Mouse (Mus musculus) monocyte, adult 5-6 weeks (primary cell): Measurements from ENCODE around the gene Car11. TPM values are rescaled to one million over a fixed set of nuclear protein-coding genes. Genes with fewer than 3 reads are reported as not detected.
"Not testable (repeated sequence)": the region's sequence is repeated elsewhere in the genome, so short reads cannot be mapped to it uniquely, and the experiment has no call there.

ENCODE experiments used
- ATAC-seq: fragments of 153-309, 156-312 bp; replicated peaks from 2 replicates; pipeline ENCODE4 v1.8.0; 2017; ENCODE audit warnings: mild to moderate bottlenecking; ENCODE audit not compliant: low TSS enrichment, insufficient number of reproducible peaks, severe bottlenecking, poor library complexity, low FRiP score
- total RNA-seq: library from RNA; stranded (forward); fragments of 200-1000, 200-491, 200-594 nt; gene quantifications from 3 replicates; pipeline ENCODE4 v1.2.3, GENCODE M21; 2017

Car11 gene
- total RNA-seq = not detected in 3 replicates

- no peak for ATAC-seq
Measured at GRCm38 (mm10) chr7:45699523-45700141, at the start of gene Car11. Gene Car11, plus strand, starts transcription at chr7:45699843.

GRCm38 (mm10) chr7:45650484-45650883, 49.2 kb upstream of the Car11 start:
- not testable (repeated sequence) for ATAC-seq

GRCm38 (mm10) chr7:45654424-45655047, 45.1 kb upstream of the Car11 start:
- no peak for ATAC-seq

GRCm38 (mm10) chr7:45660746-45661478, 38.7 kb upstream of the Car11 start:
- peak; percentile 91 for ATAC-seq

GRCm38 (mm10) chr7:45661702-45662101, 37.9 kb upstream of the Car11 start:
- not testable (repeated sequence) for ATAC-seq

GRCm38 (mm10) chr7:45665303-45666138, 34.1 kb upstream of the Car11 start:
- no peak for ATAC-seq

GRCm38 (mm10) chr7:45666161-45666560, 33.5 kb upstream of the Car11 start, which contains the start of gene Fut2:
Gene Fut2, minus strand, starts transcription at chr7:45666394.
- no peak for ATAC-seq

- no peak for ATAC-seq
Measured at GRCm38 (mm10) chr7:45667761-45668160, 31.9 kb upstream of the Car11 start.

- no peak for ATAC-seq
Measured at GRCm38 (mm10) chr7:45668921-45669320, 30.7 kb upstream of the Car11 start.

- no peak for ATAC-seq
Measured at GRCm38 (mm10) chr7:45677627-45678295, 21.9 kb upstream of the Car11 start.

GRCm38 (mm10) chr7:45678513-45678912, 21.1 kb upstream of the Car11 start:
- no peak for ATAC-seq

- no peak for ATAC-seq
Measured at GRCm38 (mm10) chr7:45679966-45680621, 19.5 kb upstream of the Car11 start.

- no peak for ATAC-seq
Measured at GRCm38 (mm10) chr7:45681046-45681736, 18.5 kb upstream of the Car11 start.

GRCm38 (mm10) chr7:45682144-45683126, 17.2 kb upstream of the Car11 start:
- ATAC-seq = peak; percentile 79

- no peak for ATAC-seq
Measured at GRCm38 (mm10) chr7:45683396-45684050, 16.1 kb upstream of the Car11 start, which contains the start of gene Ntn5. Gene Ntn5, plus strand, starts transcription at chr7:45684022.

GRCm38 (mm10) chr7:45685811-45686210, 13.8 kb upstream of the Car11 start:
- ATAC-seq = no peak
